Mouse (Mus musculus) lung, adult 2 months (tissue): ENCODE data around the gene Cmtm2b.

ENCODE experiments used
- CTCF ChIP-seq: fragments of 200-500 bp; IDR thresholded peaks from 2 replicates; pipeline ENCODE4 v1.5.1; 2011; ENCODE audit warnings: mild to moderate bottlenecking, low read length, control low read depth; ENCODE audit not compliant: insufficient read depth
- POLR2A ChIP-seq: fragments of 200-500 bp; IDR thresholded peaks from 2 replicates; pipeline ENCODE4 v1.6.1; 2011; ENCODE audit warnings: low read depth, mild to moderate bottlenecking, control low read depth, low read length, borderline replicate concordance; ENCODE audit errors: extremely low read depth

GRCm38 (mm10) chr8:104343957-104344356 is 21.9 kb downstream of the Cmtm2b start:
- no peak for TF ChIP-seq POLR2A
- TF ChIP-seq CTCF = peak; percentile 98
